Mouse (Mus musculus) MEL (cell line): ENCODE results near the gene Drg1. TPM values are rescaled to one million over a fixed set of nuclear protein-coding genes. Genes with fewer than 3 reads are reported as not detected.

ENCODE experiments used
- DNase-seq: peaks from one replicate; pipeline ENCODE4 v3.0.0; 2011; ENCODE audit warnings: low read depth, low spot score
- H3K27ac ChIP-seq: 2 replicates; pipeline ENCODE4 v1.5.1; 2012; ENCODE audit warnings: low read depth, mild to moderate bottlenecking, control low read depth, low read length, moderate library complexity; ENCODE audit not compliant: control insufficient read depth
- H3K27me3 ChIP-seq, 2 experiments: fragments of 150-350 bp in 1 of 2; sonication (generic) in 1 of 2; 2 replicates each; pipeline ENCODE4 v1.6.1; 2012; ENCODE audit warnings: low read length in 2 of 2, mild to moderate bottlenecking in 2 of 2, improper control_type of control experiment in 1 of 2, moderate library complexity in 1 of 2; ENCODE audit not compliant: insufficient read depth in 2 of 2, control insufficient read depth in 1 of 2
- H3K36me3 ChIP-seq, 2 experiments: 2 replicates each; pipeline ENCODE4 v1.6.1; 2012 to 2014; ENCODE audit warnings: low read length in 2 of 2, improper control_type of control experiment in 1 of 2, inconsistent platforms in 1 of 2, mild to moderate bottlenecking in 1 of 2; ENCODE audit not compliant: insufficient read depth in 2 of 2, control insufficient read depth in 1 of 2
- H3K4me1 ChIP-seq, 2 experiments: fragments of 150-350 bp in 1 of 2; sonication (generic) in 1 of 2; 2 replicates each; pipeline ENCODE4 v1.6.1; 2012; ENCODE audit warnings: low read length in 2 of 2, improper control_type of control experiment in 1 of 2, mild to moderate bottlenecking in 1 of 2; ENCODE audit not compliant: insufficient read depth in 2 of 2, control insufficient read depth in 1 of 2
- H3K4me3 ChIP-seq, 2 experiments: fragments of 150-350 bp in 1 of 2; sonication (generic) in 1 of 2; 2 replicates each; pipeline ENCODE4 v1.5.1; 2012; ENCODE audit warnings: low read depth in 2 of 2, low read length in 2 of 2, mild to moderate bottlenecking in 2 of 2, moderate library complexity in 2 of 2, control low read depth in 1 of 2, improper control_type of control experiment in 1 of 2; ENCODE audit not compliant: control insufficient read depth in 1 of 2, insufficient read depth in 1 of 2
- H3K79me2 ChIP-seq: 2 replicates; pipeline ENCODE4 v1.6.1; 2012; ENCODE audit warnings: mild to moderate bottlenecking, low read length, moderate library complexity; ENCODE audit not compliant: control insufficient read depth, poor library complexity, insufficient read depth
- H3K9ac ChIP-seq: 2 replicates; pipeline ENCODE4 v1.6.1; 2012; ENCODE audit warnings: low read depth, mild to moderate bottlenecking, control low read depth, low read length, moderate library complexity; ENCODE audit not compliant: control insufficient read depth, poor library complexity, severe bottlenecking
- H3K9me3 ChIP-seq: fragments of 150-350 bp; sonication (generic); replicated peaks from 2 replicates; pipeline ENCODE4 v1.6.1; 2012; ENCODE audit warnings: mild to moderate bottlenecking, low read length, improper control_type of control experiment, moderate library complexity; ENCODE audit not compliant: insufficient read depth
- CHD1 ChIP-seq: IDR thresholded peaks from 2 replicates; pipeline ENCODE4 v1.6.1; 2012; ENCODE audit warnings: low read depth, mild to moderate bottlenecking, inconsistent platforms, low read length, improper control_type of control experiment
- CHD2 ChIP-seq: IDR thresholded peaks from 2 replicates; pipeline ENCODE4 v1.6.1; 2011; ENCODE audit warnings: low read length, improper control_type of control experiment
- CTCF ChIP-seq, 3 experiments: IDR thresholded peaks in 2 of 3; conservative IDR thresholded peaks in 1 of 3; 2 replicates each; pipeline ENCODE4 v1.5.1; 2011 to 2012; ENCODE audit warnings: low read length in 3 of 3, low read depth in 2 of 3, mild to moderate bottlenecking in 2 of 3, improper control_type of control experiment in 1 of 3, inconsistent platforms in 1 of 3, mixed read lengths in 1 of 3, moderate library complexity in 1 of 3; ENCODE audit not compliant: control insufficient read depth in 1 of 3, insufficient read depth in 1 of 3, poor library complexity in 1 of 3, severe bottlenecking in 1 of 3
- E2F4 ChIP-seq: IDR thresholded peaks from 2 replicates; pipeline ENCODE4 v1.6.1; 2011; ENCODE audit warnings: low read depth, low read length, improper control_type of control experiment, borderline replicate concordance
- ELF1 ChIP-seq: IDR thresholded peaks from 2 replicates; pipeline ENCODE4 v1.6.1; 2014; ENCODE audit warnings: low read depth, mild to moderate bottlenecking, inconsistent platforms, low read length, improper control_type of control experiment, moderate library complexity
- HCFC1 ChIP-seq: IDR thresholded peaks from 2 replicates; pipeline ENCODE4 v1.6.1; 2012; ENCODE audit warnings: low read depth, mild to moderate bottlenecking, inconsistent platforms, low read length, improper control_type of control experiment, moderate library complexity
- JUND ChIP-seq: IDR thresholded peaks from 2 replicates; pipeline ENCODE4 v1.6.1; 2011; ENCODE audit warnings: low read depth, mild to moderate bottlenecking, improper control_type of control experiment, low read length
- KAT2A ChIP-seq: conservative IDR thresholded peaks from 2 replicates; pipeline ENCODE4 v1.6.1; 2012; ENCODE audit warnings: low read depth, low read length, improper control_type of control experiment, inconsistent platforms
- MAX ChIP-seq: IDR thresholded peaks from 2 replicates; pipeline ENCODE4 v1.6.1; 2011; ENCODE audit warnings: low read length, improper control_type of control experiment
- MAZ ChIP-seq: IDR thresholded peaks from 2 replicates; pipeline ENCODE4 v1.6.1; 2012; ENCODE audit warnings: low read depth, mild to moderate bottlenecking, inconsistent platforms, low read length, improper control_type of control experiment
- MXI1 ChIP-seq: IDR thresholded peaks from 2 replicates; pipeline ENCODE4 v1.6.1; 2011; ENCODE audit warnings: mild to moderate bottlenecking, low read depth, low read length, improper control_type of control experiment
- MYB ChIP-seq: IDR thresholded peaks from 2 replicates; pipeline ENCODE4 v1.6.1; 2011; ENCODE audit warnings: mild to moderate bottlenecking, low read depth, low read length, improper control_type of control experiment
- NELFE ChIP-seq: IDR thresholded peaks from 2 replicates; pipeline ENCODE4 v1.6.1; 2011; ENCODE audit warnings: low read depth, low read length, improper control_type of control experiment
- NRF1 ChIP-seq: IDR thresholded peaks from 2 replicates; pipeline ENCODE4 v1.6.1; 2014; ENCODE audit warnings: low read depth, mild to moderate bottlenecking, inconsistent platforms, low read length, improper control_type of control experiment, moderate library complexity; ENCODE audit not compliant: poor library complexity, insufficient read depth, severe bottlenecking
- POLR2A ChIP-seq, 2 experiments: IDR thresholded peaks; 2 replicates each; pipeline ENCODE4 v1.6.1; 2011 to 2012; ENCODE audit warnings: low read length in 2 of 2, mild to moderate bottlenecking in 2 of 2, control low read depth in 1 of 2, improper control_type of control experiment in 1 of 2, low read depth in 1 of 2, moderate library complexity in 1 of 2; ENCODE audit not compliant: control insufficient read depth in 1 of 2, insufficient read depth in 1 of 2, poor library complexity in 1 of 2
- POLR2AphosphoS2 ChIP-seq: IDR thresholded peaks from 2 replicates; pipeline ENCODE4 v1.6.1; 2011; ENCODE audit warnings: low read length, improper control_type of control experiment
- POLR2AphosphoS5 ChIP-seq: IDR thresholded peaks from 2 replicates; pipeline ENCODE4 v1.6.1; 2012; ENCODE audit warnings: low read depth, borderline replicate concordance, mild to moderate bottlenecking, inconsistent platforms, low read length, moderate library complexity, mixed read lengths
- RAD21 ChIP-seq: IDR thresholded peaks from 2 replicates; pipeline ENCODE4 v1.6.1; 2011; ENCODE audit warnings: mild to moderate bottlenecking, low read depth, low read length, improper control_type of control experiment
- TAL1 ChIP-seq: IDR thresholded peaks from 2 replicates; pipeline ENCODE4 v1.6.1; 2012; ENCODE audit warnings: mild to moderate bottlenecking, inconsistent platforms, low read length, moderate library complexity, mixed read lengths
- TBP ChIP-seq: IDR thresholded peaks from 2 replicates; pipeline ENCODE4 v1.8.0; 2011; ENCODE audit warnings: low read depth, low read length, improper control_type of control experiment
- TCF12 ChIP-seq: IDR thresholded peaks from 2 replicates; pipeline ENCODE4 v1.6.1; 2014; ENCODE audit warnings: low read depth, mild to moderate bottlenecking, inconsistent platforms, low read length, improper control_type of control experiment, moderate library complexity
- USF2 ChIP-seq, 2 experiments: IDR thresholded peaks; 2 replicates each; pipeline ENCODE4 v1.6.1; 2011 to 2012; ENCODE audit warnings: improper control_type of control experiment in 2 of 2, low read length in 2 of 2, borderline replicate concordance in 1 of 2, inconsistent platforms in 1 of 2, low read depth in 1 of 2, mild to moderate bottlenecking in 1 of 2; ENCODE audit not compliant: insufficient read depth in 1 of 2
- ZC3H11A ChIP-seq: IDR thresholded peaks from 2 replicates; pipeline ENCODE4 v1.6.1; 2012; ENCODE audit warnings: low read depth, mild to moderate bottlenecking, inconsistent platforms, low read length, improper control_type of control experiment
- ZKSCAN1 ChIP-seq: IDR thresholded peaks from 2 replicates; pipeline ENCODE4 v1.6.1; 2012; ENCODE audit warnings: low read depth, mild to moderate bottlenecking, inconsistent platforms, low read length, improper control_type of control experiment, moderate library complexity
- ZMIZ1 ChIP-seq: IDR thresholded peaks from 2 replicates; pipeline ENCODE4 v1.6.1; 2012; ENCODE audit warnings: low read depth, mild to moderate bottlenecking, inconsistent platforms, low read length, improper control_type of control experiment, moderate library complexity
- ZNF384 ChIP-seq: IDR thresholded peaks from 2 replicates; pipeline ENCODE4 v1.6.1; 2012; ENCODE audit warnings: low read depth, mild to moderate bottlenecking, inconsistent platforms, low read length, improper control_type of control experiment
- polyA plus RNA-seq, 2 experiments: library from polyadenylated mRNA; stranded (reverse) in 1 of 2; unstranded in 1 of 2; fragments of >175 nt in 1 of 2; fragments of >200 nt in 1 of 2; gene quantifications; 2 replicates each; pipeline versions ENCODE4 v1.2.1 to v1.2.4; 2012; ENCODE audit warnings: low replicate concordance in 2 of 2, low read depth in 1 of 2; ENCODE audit not compliant: insufficient read length in 2 of 2, insufficient read depth in 1 of 2, missing spikeins in 1 of 2
- total RNA-seq: library from RNA; depleted of rRNA; stranded (reverse); fragments of 300-350 nt; gene quantifications from 2 replicates; pipeline ENCODE4 v1.2.3, GENCODE M21; 2012

The Drg1 gene
- total and polyA plus RNA-seq, 3 experiments = 161 to 1,664 (median 212) TPM

- TF ChIP-seq MAX = peak; percentile 6; the same call in 1 of the 2 replicates
- no peak; the same call in 1 of the 2 replicates for TF ChIP-seq NELFE
- no peak for TF ChIP-seq USF2 (IDR thresholded peaks at IDR 0.05; ENCODE audit: borderline replicate concordance in 1 of 2, insufficient read depth in 1 of 2, low read depth in 1 of 2, low read length in 2 of 2)
- TF ChIP-seq CTCF (IDR thresholded peaks at IDR 0.05 in 2 of 3, conservative IDR thresholded peaks at IDR 0.05 in 1 of 3; ENCODE audit: control insufficient read depth in 1 of 3, insufficient read depth in 1 of 3, low read depth in 2 of 3, low read length in 3 of 3, poor library complexity in 1 of 3, severe bottlenecking in 1 of 3) = no peak
- TF ChIP-seq ZC3H11A = 0 out of 2 replicates have a peak, but pooled peaks have one; percentile 3
- TF ChIP-seq MAZ = no peak
- TF ChIP-seq CHD1 = peak; percentile 62; the same call in 1 of the 2 replicates
- no peak for TF ChIP-seq JUND
- peak; percentile 9; the same call in 1 of the 2 replicates for TF ChIP-seq MXI1
- 0 out of 2 replicates have a peak, but pooled peaks have one; percentile 56 for TF ChIP-seq ZMIZ1
- no peak for TF ChIP-seq POLR2AphosphoS2
- no peak for TF ChIP-seq POLR2AphosphoS5
- TF ChIP-seq ZNF384 = no peak
- TF ChIP-seq TAL1 = no peak
- no peak for TF ChIP-seq POLR2A (IDR thresholded peaks at IDR 0.05; ENCODE audit: control insufficient read depth in 1 of 2, insufficient read depth in 1 of 2, low read depth in 1 of 2, low read length in 2 of 2, poor library complexity in 1 of 2)
- Histone ChIP-seq H3K36me3 (peaks cover 4 to 27% of the 10 kb centered on the region in 2 experiments), H3K9me3 (no peaks in the 10 kb centered on the region), H3K79me2 (peaks cover 60% of the 10 kb centered on the region), H3K27ac (peak overlapping the region; percentile 64), H3K4me1 (peaks cover 3 to 39% of the 10 kb centered on the region in 2 experiments), H3K27me3 (no peaks in the 10 kb centered on the region), H3K4me3 (peak overlapping the region; percentile 77 to 90), H3K9ac (peak overlapping the region; percentile 98)
- DNase-seq = peak; percentile 81
Measured at GRCm38 (mm10) chr11:3290640-3291310, 24.6 kb upstream of the Drg1 start.

- peaks cover 4 to 27% of the 10 kb centered on the region in 2 experiments for H3K36me3 ChIP-seq
- H3K27ac ChIP-seq = peak overlapping the region; percentile 89
- DNase-seq = peak; percentile 93
- H3K4me3 ChIP-seq = peak overlapping the region; percentile 77 to 90
- peaks cover 58% of the 10 kb centered on the region for H3K79me2 ChIP-seq
- H3K4me1 ChIP-seq = peaks cover 3 to 39% of the 10 kb centered on the region in 2 experiments
- H3K9me3 ChIP-seq = no peaks in the 10 kb centered on the region
- peak overlapping the region; percentile 98 for H3K9ac ChIP-seq
- no peaks in the 10 kb centered on the region for H3K27me3 ChIP-seq
- TF ChIP-seq MAZ (peak; percentile 98), POLR2A (IDR thresholded peaks at IDR 0.05; ENCODE audit: control insufficient read depth in 1 of 2, insufficient read depth in 1 of 2, low read depth in 1 of 2, low read length in 2 of 2, poor library complexity in 1 of 2) (peak; percentile 79 to 85), TCF12 (peak; percentile 47; the same call in 1 of the 2 replicates), NRF1 (peak; percentile 86), USF2 (IDR thresholded peaks at IDR 0.05; ENCODE audit: borderline replicate concordance in 1 of 2, insufficient read depth in 1 of 2, low read depth in 1 of 2, low read length in 2 of 2) (no peak), CHD1 (0 out of 2 replicates have a peak, but pooled peaks have one; percentile 30), MYB (no peak), HCFC1 (peak; percentile 79), KAT2A (no peak), JUND (no peak), TBP (peak; percentile 36; the same call in 1 of the 2 replicates), ZMIZ1 (peak; percentile 78; the same call in 1 of the 2 replicates), ELF1 (no peak; the same call in 1 of the 2 replicates), POLR2AphosphoS5 (no peak), RAD21 (peak; percentile 14), CHD2 (no peak), ZKSCAN1 (no peak), E2F4 (peak; percentile 85; the same call in 1 of the 2 replicates)
Measured at GRCm38 (mm10) chr11:3289803-3290639, 23.8 kb upstream of the Drg1 start.
